Mouse (Mus musculus): ENCODE results near the gene Wasf2.

DNA sequence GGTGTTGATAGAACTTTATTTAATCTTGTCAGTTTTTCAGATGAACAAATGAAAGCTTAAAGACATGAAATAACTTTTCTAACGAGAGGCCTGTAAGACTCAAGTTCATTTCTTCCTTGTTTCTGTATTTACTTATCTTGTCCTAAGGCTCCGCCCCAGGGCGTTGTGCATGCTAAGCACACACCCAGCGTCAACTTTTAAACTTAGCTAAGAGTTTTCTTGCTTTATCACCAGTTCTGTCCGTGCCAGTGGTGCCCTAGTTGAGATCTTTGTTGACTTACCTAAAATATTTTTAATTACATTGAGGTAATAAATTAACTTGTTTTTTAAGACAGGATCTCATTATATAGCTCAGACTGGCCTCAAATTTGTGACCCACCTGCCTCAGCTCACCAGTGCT is 48.0 kb downstream of the Wasf2 start:
- TF ChIP-seq POLR2A (IDR thresholded peaks at IDR 0.05; ENCODE audit: insufficient read length, low read depth) (no peak), TCF12 (IDR thresholded peaks at IDR 0.05; ENCODE audit: insufficient read depth, poor library complexity, severe bottlenecking) (no peak), POLR2AphosphoS2 (IDR thresholded peaks at IDR 0.05; ENCODE audit: insufficient read length, low read depth) (no peak), CEBPB (IDR thresholded peaks at IDR 0.05; ENCODE audit: insufficient read depth, poor library complexity, severe bottlenecking) (no peak), E2F4 (IDR thresholded peaks at IDR 0.05; ENCODE audit: insufficient read depth) (no peak), USF1 (IDR thresholded peaks at IDR 0.05; ENCODE audit: low read depth) (no peak), TCF3 (IDR thresholded peaks at IDR 0.05; ENCODE audit: insufficient read length, low read depth) (no peak), MYOG (IDR thresholded peaks at IDR 0.05; ENCODE audit: control insufficient read depth in 1 of 3, insufficient read depth in 1 of 3, insufficient read length in 2 of 3, low read depth in 2 of 3) (no peak), REST (IDR thresholded peaks at IDR 0.05; ENCODE audit: insufficient read depth, insufficient read length) (no peak), MAX (IDR thresholded peaks at IDR 0.05; ENCODE audit: low read depth) (no peak), SRF (IDR thresholded peaks at IDR 0.05; ENCODE audit: control insufficient read depth, insufficient read length, low read depth) (no peak)

Data from myocyte (in vitro differentiated cells).